Mouse (Mus musculus) heart, postnatal 0 days (tissue): ENCODE results near the gene Rtn4rl2.

Experiments used
- CTCF ChIP-seq: IDR thresholded peaks from 2 replicates; pipeline ENCODE4 v1.5.1; 2016; ENCODE audit warnings: antibody characterized with exemption, control low read depth, low read depth
- EP300 ChIP-seq: IDR thresholded peaks from 2 replicates; pipeline ENCODE4 v1.6.1; 2016; ENCODE audit warnings: antibody characterized with exemption, low read depth

DNA sequence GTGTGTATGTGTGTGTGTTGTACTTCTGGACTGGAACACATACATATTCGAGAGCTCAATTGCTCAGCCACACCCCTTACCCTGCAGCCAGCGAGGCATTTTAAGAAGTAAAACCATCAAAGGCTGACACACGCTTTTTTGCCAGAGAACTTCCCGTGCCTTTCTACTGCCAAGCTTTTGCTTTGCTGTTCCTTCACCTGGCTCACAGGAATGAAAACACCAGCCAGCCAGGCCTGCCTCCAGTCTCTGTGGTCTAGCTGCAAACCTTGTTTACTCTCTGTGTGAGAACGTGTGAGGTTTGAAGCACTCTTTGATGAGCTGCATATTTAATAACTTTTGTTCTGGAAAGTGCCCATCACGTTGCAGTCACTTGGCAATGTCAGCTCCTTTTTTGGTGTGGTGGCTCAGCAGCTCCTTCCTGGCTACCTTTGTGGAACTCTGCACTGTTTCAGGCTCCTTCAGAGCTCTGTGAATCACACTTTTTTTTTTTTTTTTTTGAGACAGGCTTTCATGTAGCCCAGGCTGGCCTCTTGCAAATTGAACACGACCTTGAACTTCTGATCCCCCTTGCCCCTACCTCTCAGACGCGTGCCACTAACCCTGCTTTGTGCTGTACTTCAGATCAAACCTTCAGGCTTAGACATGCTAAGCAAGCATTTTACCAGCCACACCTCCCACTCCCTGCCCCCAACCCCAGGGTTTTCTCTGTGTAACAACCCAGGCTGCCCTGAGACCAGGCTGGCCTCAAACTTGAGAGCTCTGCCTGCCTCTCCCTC, 48.5 kb downstream of the Rtn4rl2 start:
- TF ChIP-seq EP300 (no peak), CTCF (no peak)
